Mouse (Mus musculus): ENCODE measurements around the gene Gpr155.

DNA sequence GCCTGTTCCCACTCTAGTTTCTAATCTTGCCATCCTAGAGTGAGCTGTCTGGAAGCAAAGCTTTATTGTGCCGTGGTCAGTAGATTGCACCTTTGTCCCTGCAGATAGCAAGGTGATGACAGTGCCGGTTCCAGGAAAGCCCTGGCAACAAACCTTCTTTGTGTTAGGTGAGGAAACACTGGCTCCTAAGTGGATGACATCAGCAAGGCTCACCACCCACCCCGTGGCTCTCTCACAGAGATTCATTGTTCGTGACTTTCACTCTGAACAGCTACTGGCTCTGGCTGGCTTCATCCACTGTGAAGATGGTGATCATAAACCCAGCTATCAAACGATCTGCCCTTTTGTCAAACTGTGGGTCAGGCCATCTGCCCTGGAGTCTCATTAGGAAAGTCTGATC, 29.5 kb upstream of the Gpr155 start:
- no peak for TF ChIP-seq POLR2A (IDR thresholded peaks at IDR 0.05; ENCODE audit: control insufficient read depth in 1 of 2, insufficient read depth in 1 of 2, low read depth in 1 of 2, low read length in 2 of 2, poor library complexity in 1 of 2)
- TF ChIP-seq HCFC1 (IDR thresholded peaks at IDR 0.05; ENCODE audit: low read depth, low read length), result no peak
- TF ChIP-seq MAX (IDR thresholded peaks at IDR 0.05; ENCODE audit: low read length), result no peak
- no peak for TF ChIP-seq CHD2 (IDR thresholded peaks at IDR 0.05; ENCODE audit: low read length)
- no peak for TF ChIP-seq EP300 (IDR thresholded peaks at IDR 0.05; ENCODE audit: low read depth in 1 of 2, low read length in 2 of 2)
- TF ChIP-seq GATA1 (IDR thresholded peaks at IDR 0.05; ENCODE audit: low read depth, low read length), result no peak
- TF ChIP-seq MEF2A (IDR thresholded peaks at IDR 0.05; ENCODE audit: extremely low read depth, insufficient replicate concordance, low read depth, low read length, poor library complexity, severe bottlenecking), result no peak
- no peak for TF ChIP-seq USF1 (IDR thresholded peaks at IDR 0.05; ENCODE audit: low read depth, low read length)
- TF ChIP-seq CTCF (IDR thresholded peaks at IDR 0.05 in 2 of 3, conservative IDR thresholded peaks at IDR 0.05 in 1 of 3; ENCODE audit: control insufficient read depth in 1 of 3, insufficient read depth in 1 of 3, low read depth in 2 of 3, low read length in 3 of 3, poor library complexity in 1 of 3, severe bottlenecking in 1 of 3), result no peak
- TF ChIP-seq MXI1 (IDR thresholded peaks at IDR 0.05; ENCODE audit: low read depth, low read length), result no peak
- TF ChIP-seq NELFE (IDR thresholded peaks at IDR 0.05; ENCODE audit: low read depth, low read length), result no peak

Data from MEL (cell line).